Mouse (Mus musculus) megakaryocyte-erythroid progenitor cell, adult 5-6 weeks (primary cell): ENCODE measurements at regions not wholly inside any gene's neighbourhood (a gene's known extent, or its start where the extent isn't known, plus 50 kb on each side); places are given as distances from the start of the nearest gene placed in this dataset.

Source experiments
- ATAC-seq: replicated peaks from 2 replicates; pipeline ENCODE4 v1.8.0; 2016; ENCODE audit warnings: mild to moderate bottlenecking, inconsistent platforms; ENCODE audit not compliant: severe bottlenecking, poor library complexity, low FRiP score, low TSS enrichment

DNA sequence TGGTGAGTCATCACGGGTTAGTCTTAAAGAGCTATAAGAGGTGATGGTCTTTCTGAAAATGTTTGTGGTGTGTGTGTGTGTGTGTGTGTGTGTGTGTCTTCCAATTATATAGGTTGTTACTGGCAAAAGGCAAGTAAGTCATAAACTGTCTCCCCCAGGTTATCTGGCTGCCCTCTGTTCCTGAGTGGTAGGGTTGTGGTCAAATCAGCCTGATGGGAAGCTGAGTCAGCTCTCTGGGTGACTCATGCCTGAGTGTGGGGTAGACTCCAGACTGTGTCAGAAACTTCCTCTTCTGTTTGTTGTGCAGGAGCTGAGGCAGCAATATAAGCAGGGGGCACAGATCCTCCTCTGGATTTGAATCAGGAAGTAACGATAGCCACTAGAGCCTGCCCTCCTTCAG, 656.8 kb upstream of the Tgif2lx2 start:
- ATAC-seq: peak; percentile 55; the same call in 1 of the 2 replicates
